Mouse (Mus musculus) ES-E14 (cell line): Measurements from ENCODE around the gene B4galt1.

Experiments used
- MAFK ChIP-seq: IDR thresholded peaks from 2 replicates; pipeline ENCODE4 v1.6.1; 2014; ENCODE audit warnings: mild to moderate bottlenecking, low read depth, low read length, inconsistent platforms; ENCODE audit not compliant: insufficient read depth
- ZNF384 ChIP-seq: IDR thresholded peaks from 2 replicates; pipeline ENCODE4 v1.6.1; 2012; ENCODE audit warnings: low read depth, low read length, inconsistent platforms

- TF ChIP-seq ZNF384 (no peak), MAFK (no peak)
These were observed 48.4 kb downstream of the B4galt1 start for GRCm38 (mm10) chr4:40805401-40805800.
